ENCODE assay signal across 1 mouse cellular context in the genomic region with DNA sequence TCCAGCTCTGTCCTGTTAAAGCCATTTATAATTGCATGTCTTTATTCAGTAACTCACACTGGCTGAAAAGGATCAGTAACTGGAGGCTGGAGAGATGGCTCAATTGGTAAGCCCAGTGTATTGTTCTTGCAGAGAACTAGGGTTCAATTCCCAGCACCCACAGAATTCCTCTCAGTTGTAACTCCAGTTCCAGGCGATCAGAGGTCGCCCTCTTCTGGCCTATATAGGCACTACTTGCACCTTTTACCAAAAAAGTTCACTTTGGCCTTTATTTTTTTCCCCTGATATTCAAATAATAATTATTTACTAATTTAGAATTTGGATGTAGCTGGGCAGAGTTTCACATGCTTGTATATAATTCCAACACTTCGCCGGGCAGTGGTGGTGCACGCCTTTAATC.
TF ChIP-seq lines count a peak whose summit lies in the region.

No protein-coding gene starts in this region.

TF ChIP-seq in CH12.LX, 34 proteins besides CTCF, POLR2A, EP300 and RAD21:
- no peak for TF ChIP-seq ETS1 (conservative IDR thresholded peaks at IDR 0.05; ENCODE audit: low read depth, low read length)
- TF ChIP-seq ZKSCAN1 (IDR thresholded peaks at IDR 0.05; ENCODE audit: borderline replicate concordance, low read depth, low read length) = no peak
- no peak for TF ChIP-seq SMC3 (IDR thresholded peaks at IDR 0.05; ENCODE audit: low read depth, low read length)
- no peak for TF ChIP-seq RCOR1 (conservative IDR thresholded peaks at IDR 0.05; ENCODE audit: low read depth, low read length)
- no peak for TF ChIP-seq JUN (IDR thresholded peaks at IDR 0.05; ENCODE audit: insufficient read depth, low read depth, low read length)
- TF ChIP-seq ZMIZ1 (IDR thresholded peaks at IDR 0.05; ENCODE audit: low read depth, low read length) = no peak
- no peak for TF ChIP-seq MAX (IDR thresholded peaks at IDR 0.05; ENCODE audit: low read length)
- TF ChIP-seq HCFC1 (IDR thresholded peaks at IDR 0.05; ENCODE audit: low read depth, low read length) = no peak
- no peak for TF ChIP-seq CHD1 (IDR thresholded peaks at IDR 0.05; ENCODE audit: low read depth, low read length)
- no peak for TF ChIP-seq IRF4 (IDR thresholded peaks at IDR 0.05; ENCODE audit: low read depth, low read length)
- no peak for TF ChIP-seq KAT2A (IDR thresholded peaks at IDR 0.05; ENCODE audit: insufficient replicate concordance, low read length)
- TF ChIP-seq MYC (IDR thresholded peaks at IDR 0.05; ENCODE audit: low read depth, low read length) = no peak
- TF ChIP-seq POLR2AphosphoS2 (IDR thresholded peaks at IDR 0.05; ENCODE audit: low read depth, low read length) = no peak
- no peak for TF ChIP-seq PAX5 (IDR thresholded peaks at IDR 0.05; ENCODE audit: low read length)
- TF ChIP-seq E2F4 (IDR thresholded peaks at IDR 0.05; ENCODE audit: insufficient replicate concordance, low read depth, low read length) = no peak
- TF ChIP-seq CHD2 (IDR thresholded peaks at IDR 0.05; ENCODE audit: low read length) = no peak
- TF ChIP-seq NRF1 (IDR thresholded peaks at IDR 0.05; ENCODE audit: low read depth, low read length) = no peak
- TF ChIP-seq UBTF (IDR thresholded peaks at IDR 0.05; ENCODE audit: low read depth, low read length) = no peak
- no peak for TF ChIP-seq USF2 (conservative IDR thresholded peaks at IDR 0.05; ENCODE audit: low read depth, low read length)
